Mouse (Mus musculus) bone marrow, adult 2 months (tissue): ENCODE results near the gene Mpv17.

Experiments used
- CTCF ChIP-seq: fragments of 200-500 bp; IDR thresholded peaks from 2 replicates; pipeline ENCODE4 v1.5.1; 2011; ENCODE audit warnings: low read length, control low read depth; ENCODE audit not compliant: control insufficient read depth, insufficient read depth
- POLR2A ChIP-seq: fragments of 200-500 bp; IDR thresholded peaks from 2 replicates; pipeline ENCODE4 v1.6.1; 2011; ENCODE audit warnings: low read depth, mild to moderate bottlenecking, control low read depth, low read length, borderline replicate concordance; ENCODE audit not compliant: control insufficient read depth

DNA sequence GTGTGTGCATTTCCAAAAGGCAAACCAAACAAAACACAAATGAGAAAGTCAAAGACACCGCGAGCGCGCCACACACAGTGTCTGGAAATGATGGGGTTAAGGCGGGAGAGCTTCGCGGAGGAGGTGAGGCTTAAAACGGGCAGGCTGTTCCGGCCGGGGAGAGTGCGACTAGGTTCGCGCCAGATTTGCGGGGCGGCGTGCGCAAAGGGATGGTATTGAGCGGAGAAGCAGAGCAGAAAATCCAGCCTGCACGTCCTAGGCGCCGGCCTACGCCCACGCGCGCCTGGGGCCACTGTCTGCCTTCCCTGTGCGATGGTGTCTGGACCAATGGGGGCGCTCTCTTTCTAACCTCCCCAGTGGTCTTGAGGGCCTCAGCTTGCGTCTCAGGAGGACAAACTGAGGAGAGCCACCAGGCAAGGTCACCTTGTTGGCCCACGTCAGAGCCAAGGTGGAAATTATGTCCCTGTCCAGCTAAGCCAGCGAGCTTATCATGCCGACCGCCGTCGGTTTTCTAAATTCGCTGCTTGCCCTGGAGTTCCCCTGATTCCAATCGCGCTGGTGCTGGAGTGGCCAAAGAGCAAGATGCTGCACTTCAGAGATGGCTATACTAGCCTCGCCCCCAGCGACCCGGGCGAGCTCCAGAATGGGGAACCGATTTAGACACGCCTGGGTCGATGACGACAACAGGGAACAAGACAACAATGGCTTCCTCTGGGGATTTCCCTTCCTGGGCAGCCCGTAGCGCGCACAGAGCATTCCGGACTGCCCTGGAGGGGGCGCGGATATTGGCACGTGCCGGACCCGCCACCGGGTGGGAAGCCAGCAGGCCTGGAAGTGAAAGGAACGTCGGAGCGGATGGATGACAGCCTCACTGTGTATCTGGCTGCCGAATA is 59.0 kb downstream of the Mpv17 start:
- TF ChIP-seq CTCF (no peak), POLR2A (no peak)
